Mouse (Mus musculus): Measurements from ENCODE around the gene Tango2. TPM values are rescaled to one million over a fixed set of nuclear protein-coding genes. Genes with fewer than 3 reads are reported as not detected.
A peak's percentile ranks its signal among the peaks of the same experiment; 100 is the strongest.
"Not testable (repeated sequence)": the region's sequence is repeated elsewhere in the genome, so short reads cannot be mapped to it uniquely, and the experiment has no call there.

Tango2 gene
- polyA plus RNA-seq, 1 experiment = 22.2 TPM

- H3K4me2 ChIP-seq (ENCODE audit: low read depth) = no peak overlapping the region
Observed at GRCm38 (mm10) chr16:18321443-18321842, 26.5 kb downstream of the Tango2 start.

GRCm38 (mm10) chr16:18318992-18319391 lies 28.9 kb downstream of the Tango2 start:
- Histone ChIP-seq H3K27me3 (ENCODE audit: control insufficient read depth, insufficient read depth, insufficient read length) (no peaks in the 10 kb centered on the region), H3K36me3 (ENCODE audit: control insufficient read depth, insufficient read depth) (peaks cover 4% of the 10 kb centered on the region), H3ac (ENCODE audit: control insufficient read depth, insufficient read length) (no peak overlapping the region), H3K4me2 (ENCODE audit: low read depth) (no peak overlapping the region), H3K4me3 (no peak overlapping the region), H3K79me2 (ENCODE audit: control insufficient read depth, insufficient read depth) (no peaks in the 10 kb centered on the region)
- TF ChIP-seq TCF3 (IDR thresholded peaks at IDR 0.05; ENCODE audit: insufficient read length, low read depth) (no peak), MYOD1 (IDR thresholded peaks at IDR 0.05; ENCODE audit: control insufficient read depth in 1 of 3, insufficient read length in 2 of 3, low read depth in 2 of 3) (no peak), MAX (IDR thresholded peaks at IDR 0.05; ENCODE audit: low read depth) (no peak), MYOG (IDR thresholded peaks at IDR 0.05; ENCODE audit: control insufficient read depth in 1 of 3, insufficient read depth in 1 of 3, insufficient read length in 2 of 3, low read depth in 2 of 3) (no peak)

More at GRCm38 (mm10) chr16:18321443-18321842, 26.5 kb downstream of the Tango2 start:
- no peak overlapping the region for H3ac ChIP-seq (ENCODE audit: control insufficient read depth, insufficient read length)
- no peaks in the 10 kb centered on the region for H3K79me2 ChIP-seq (ENCODE audit: control insufficient read depth, insufficient read depth)
- no peaks in the 10 kb centered on the region for H3K27me3 ChIP-seq (ENCODE audit: control insufficient read depth, insufficient read depth, insufficient read length)
- H3K36me3 ChIP-seq (ENCODE audit: control insufficient read depth, insufficient read depth) = peaks cover 4% of the 10 kb centered on the region
- no peak overlapping the region for H3K4me3 ChIP-seq
- TF ChIP-seq REST (IDR thresholded peaks at IDR 0.05; ENCODE audit: insufficient read depth, insufficient read length) (no peak), MYOD1 (IDR thresholded peaks at IDR 0.05; ENCODE audit: control insufficient read depth in 1 of 3, insufficient read length in 2 of 3, low read depth in 2 of 3) (no peak), CEBPB (IDR thresholded peaks at IDR 0.05; ENCODE audit: insufficient read depth, poor library complexity, severe bottlenecking) (no peak), MYOG (IDR thresholded peaks at IDR 0.05; ENCODE audit: control insufficient read depth in 1 of 3, insufficient read depth in 1 of 3, insufficient read length in 2 of 3, low read depth in 2 of 3) (no peak), POLR2A (IDR thresholded peaks at IDR 0.05; ENCODE audit: insufficient read length, low read depth) (no peak)

GRCm38 (mm10) chr16:18308159-18308558 lies 39.7 kb downstream of the Tango2 start:
- H3K27me3 ChIP-seq (ENCODE audit: control insufficient read depth, insufficient read depth, insufficient read length) = no peaks in the 10 kb centered on the region
- H3K79me2 ChIP-seq (ENCODE audit: control insufficient read depth, insufficient read depth) = no peaks in the 10 kb centered on the region
- H3ac ChIP-seq (ENCODE audit: control insufficient read depth, insufficient read length) = no peak overlapping the region
- TF ChIP-seq MYOG (IDR thresholded peaks at IDR 0.05; ENCODE audit: control insufficient read depth in 1 of 3, insufficient read depth in 1 of 3, insufficient read length in 2 of 3, low read depth in 2 of 3) (no peak), REST (IDR thresholded peaks at IDR 0.05; ENCODE audit: insufficient read depth, insufficient read length) (no peak), TCF3 (IDR thresholded peaks at IDR 0.05; ENCODE audit: insufficient read length, low read depth) (no peak), USF1 (IDR thresholded peaks at IDR 0.05; ENCODE audit: low read depth) (no peak), CEBPB (IDR thresholded peaks at IDR 0.05; ENCODE audit: insufficient read depth, poor library complexity, severe bottlenecking) (no peak), TCF12 (IDR thresholded peaks at IDR 0.05; ENCODE audit: insufficient read depth, poor library complexity, severe bottlenecking) (no peak), SRF (IDR thresholded peaks at IDR 0.05; ENCODE audit: control insufficient read depth, insufficient read length, low read depth) (no peak), MAX (IDR thresholded peaks at IDR 0.05; ENCODE audit: low read depth) (no peak), E2F4 (IDR thresholded peaks at IDR 0.05; ENCODE audit: insufficient read depth) (no peak), POLR2A (IDR thresholded peaks at IDR 0.05; ENCODE audit: insufficient read length, low read depth) (no peak), MYOD1 (IDR thresholded peaks at IDR 0.05; ENCODE audit: control insufficient read depth in 1 of 3, insufficient read length in 2 of 3, low read depth in 2 of 3) (no peak), POLR2AphosphoS2 (IDR thresholded peaks at IDR 0.05; ENCODE audit: insufficient read length, low read depth) (no peak)
- no peak overlapping the region for H3K4me2 ChIP-seq (ENCODE audit: low read depth)
- no peak overlapping the region for H3K4me3 ChIP-seq
- H3K36me3 ChIP-seq (ENCODE audit: control insufficient read depth, insufficient read depth) = no peaks in the 10 kb centered on the region

GRCm38 (mm10) chr16:18289614-18290013 lies 58.3 kb downstream of the Tango2 start:
- peaks cover 41% of the 10 kb centered on the region for H3K79me2 ChIP-seq (ENCODE audit: control insufficient read depth, insufficient read depth)
- H3K36me3 ChIP-seq (ENCODE audit: control insufficient read depth, insufficient read depth); H3K27me3 ChIP-seq (ENCODE audit: control insufficient read depth, insufficient read depth, insufficient read length): not testable (repeated sequence)
- H3K4me2 ChIP-seq (ENCODE audit: low read depth) = peak overlapping the region; percentile 56
- H3ac ChIP-seq (ENCODE audit: control insufficient read depth, insufficient read length) = peak overlapping the region; percentile 59
- peak overlapping the region; percentile 53 for H3K4me3 ChIP-seq

GRCm38 (mm10) chr16:18289067-18289588 lies 58.8 kb downstream of the Tango2 start, which contains the start of gene Dgcr8:
Gene Dgcr8, minus strand, starts transcription at chr16:18289246.
- peak within 1 kb of the TSS; percentile 90 for H3K4me2 ChIP-seq (ENCODE audit: low read depth)
- peak within 1 kb of the TSS; percentile 53 for H3K4me3 ChIP-seq
- H3K27me3 ChIP-seq (ENCODE audit: control insufficient read depth, insufficient read depth, insufficient read length) = no peaks in the 10 kb centered on the region
- peaks cover 14% of the 10 kb centered on the region for H3K36me3 ChIP-seq (ENCODE audit: control insufficient read depth, insufficient read depth)
- no peak for TF ChIP-seq CEBPB (IDR thresholded peaks at IDR 0.05; ENCODE audit: insufficient read depth, poor library complexity, severe bottlenecking)
- peak in 2 of 3 experiments; percentile 55 to 56 for TF ChIP-seq MYOG (IDR thresholded peaks at IDR 0.05; ENCODE audit: control insufficient read depth in 1 of 3, insufficient read depth in 1 of 3, insufficient read length in 2 of 3, low read depth in 2 of 3)
- no peak for TF ChIP-seq REST (IDR thresholded peaks at IDR 0.05; ENCODE audit: insufficient read depth, insufficient read length)
- TF ChIP-seq USF1 (IDR thresholded peaks at IDR 0.05; ENCODE audit: low read depth) = no peak
- peak in 2 of 3 experiments; percentile 6 to 38 for TF ChIP-seq MYOD1 (IDR thresholded peaks at IDR 0.05; ENCODE audit: control insufficient read depth in 1 of 3, insufficient read length in 2 of 3, low read depth in 2 of 3)
- TF ChIP-seq TCF3 (IDR thresholded peaks at IDR 0.05; ENCODE audit: insufficient read length, low read depth) = no peak
- TF ChIP-seq E2F4 (IDR thresholded peaks at IDR 0.05; ENCODE audit: insufficient read depth) = peak; percentile 77
- TF ChIP-seq POLR2A (IDR thresholded peaks at IDR 0.05; ENCODE audit: insufficient read length, low read depth) = peak; percentile 62
- peak; percentile 39 for TF ChIP-seq POLR2AphosphoS2 (IDR thresholded peaks at IDR 0.05; ENCODE audit: insufficient read length, low read depth)
- TF ChIP-seq TCF12 (IDR thresholded peaks at IDR 0.05; ENCODE audit: insufficient read depth, poor library complexity, severe bottlenecking) = no peak
- TF ChIP-seq MAX (IDR thresholded peaks at IDR 0.05; ENCODE audit: low read depth) = no peak
- H3ac ChIP-seq (ENCODE audit: control insufficient read depth, insufficient read length) = peak within 1 kb of the TSS; percentile 59
- peaks cover 44% of the 10 kb centered on the region for H3K79me2 ChIP-seq (ENCODE audit: control insufficient read depth, insufficient read depth)
